Mouse (Mus musculus) gastrocnemius, postnatal 14 days (tissue): ENCODE results near the gene Olfr1051. TPM values are rescaled to one million over a fixed set of nuclear protein-coding genes. Genes with fewer than 3 reads are reported as not detected.
"Not testable (repeated sequence)": the region's sequence is repeated elsewhere in the genome, so short reads cannot be mapped to it uniquely, and the experiment has no call there.

Experiments
- DNase-seq: peaks from one replicate; pipeline ENCODE4 v3.0.0; 2021; ENCODE audit warnings: mixed read lengths
- intact Hi-C: fragments of 180-260 bp; cut with DNase I; formaldehyde crosslinking; loops from one replicate; pipeline ENCODE4 v1.15.1; 2025; ENCODE audit warnings: low total_unique reads
- long read RNA-seq, 2 experiments: library from polyadenylated mRNA; stranded (forward); transcript quantifications; one replicate each; pipeline ENCODE4 v2.0.0; 2021
- total RNA-seq, 2 experiments: library from RNA; stranded (reverse); gene quantifications; 2 replicates each; pipeline ENCODE4 v1.2.3; 2021

Olfr1051 gene
- not detected for total RNA-seq
- long read RNA-seq, experiment 1: 0 reads
- long read RNA-seq, experiment 2: 0 reads

DNA sequence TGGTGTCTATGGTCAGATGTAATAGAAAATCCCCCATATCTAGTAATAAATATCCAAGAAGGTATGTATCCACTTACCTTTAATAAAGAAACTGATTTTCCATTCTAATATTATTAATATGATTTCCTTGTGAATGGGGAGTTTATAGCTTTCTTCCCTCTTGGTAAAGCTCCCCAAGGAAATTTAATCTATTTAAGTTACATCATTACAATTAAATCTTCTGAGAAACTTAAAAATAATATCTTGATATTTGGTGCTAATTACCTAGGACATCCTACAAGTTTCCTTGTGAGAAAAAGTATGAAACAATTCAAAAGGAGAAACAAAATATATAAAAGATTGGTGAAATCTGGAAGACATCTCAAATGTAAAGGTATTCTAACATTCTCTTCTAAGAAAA is at the start of gene Olfr1051:
Gene Olfr1051 (minus strand): TSS at position 101 of the 400 bp plus-strand sequence.
- DNase-seq, intact Hi-C loops: not testable (repeated sequence)

DNA sequence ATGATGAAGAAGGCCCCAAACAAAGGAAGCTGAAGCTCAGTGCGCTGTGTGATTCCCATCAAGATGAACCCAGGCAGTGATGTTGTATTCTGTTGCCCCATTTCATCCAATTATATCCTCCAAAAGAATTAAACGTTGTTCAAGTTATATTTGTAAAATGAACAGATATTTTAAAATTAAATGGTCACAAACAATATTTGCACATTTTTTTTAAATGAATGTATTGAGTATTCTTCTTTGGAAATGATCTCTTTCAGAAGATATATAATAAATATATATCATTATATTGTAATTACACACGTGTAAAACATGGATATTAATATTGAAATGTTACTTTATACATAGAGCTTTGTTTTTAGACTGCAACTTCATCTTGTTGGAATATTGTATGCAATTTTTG is 36.3 kb upstream of the Olfr1051 start, which contains the start of gene Olfr1053:
Gene Olfr1053 (minus strand): TSS at position 101 of the 400 bp plus-strand sequence.
- DNase-seq: no peak
- intact Hi-C loops: no loop called here

- no peak for DNase-seq
- intact Hi-C loops: no loop called here
Measured at GRCm38 (mm10) chr2:86292155-86292554, 13.3 kb upstream of the Olfr1051 start, which contains the start of gene Olfr1052. Olfr1052 (plus strand) TSS chr2:86292455.

GRCm38 (mm10) chr2:86258228-86258627 is 20.7 kb downstream of the Olfr1051 start, which contains the start of gene Olfr1049:
Olfr1049 (minus strand) TSS chr2:86258328.
- DNase-seq, intact Hi-C loops: not testable (repeated sequence)

DNA sequence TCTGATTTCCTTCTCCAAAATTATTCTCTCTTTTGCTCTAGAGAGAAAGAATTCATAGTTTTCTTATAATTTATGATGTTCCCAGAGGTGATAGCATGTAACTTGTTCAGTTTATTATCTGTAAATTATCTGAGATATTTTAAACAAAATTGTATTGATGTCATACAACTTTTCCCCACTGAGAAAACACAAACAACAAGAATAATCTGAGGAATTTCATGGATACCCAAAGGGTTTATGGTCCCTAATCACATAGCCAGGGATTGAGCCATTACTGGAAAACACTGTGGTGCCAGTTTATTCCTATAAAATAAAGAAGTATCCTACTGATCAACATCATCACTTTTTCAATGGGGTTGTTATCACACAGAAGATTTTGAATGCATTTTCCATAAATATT is 38.7 kb downstream of the Olfr1051 start, which contains the start of gene Olfr1048:
Gene Olfr1048 (minus strand): TSS at position 101 of the 400 bp plus-strand sequence.
- intact Hi-C loops: no loop called here
- no peak for DNase-seq

- intact Hi-C loops: no loop called here
- no peak for DNase-seq
Measured at GRCm38 (mm10) chr2:86231301-86231700, 47.6 kb downstream of the Olfr1051 start, which contains the start of gene Olfr1047. Olfr1047 (minus strand) TSS chr2:86231401.

Other genes starting within 250 kb of the Olfr1051 start
- not detected for gene Olfr1034, start 233.2 kb downstream of the Olfr1051 start, total RNA-seq
- not detected for gene Olfr1036, start 205.1 kb downstream of the Olfr1051 start, total RNA-seq
- gene Olfr1037, start 191.7 kb downstream of the Olfr1051 start, total RNA-seq: not detected
- not detected for gene Olfr1039, start 143.2 kb downstream of the Olfr1051 start, total RNA-seq
- gene Olfr1040, start 132.4 kb downstream of the Olfr1051 start, total RNA-seq: not detected
- not detected for gene Olfr1042, start 117.2 kb downstream of the Olfr1051 start, total RNA-seq
- not detected for gene Olfr1043, start 111.6 kb downstream of the Olfr1051 start, total RNA-seq
- not detected for gene Olfr1044, start 101.3 kb downstream of the Olfr1051 start, total RNA-seq
- not detected for gene Olfr52, start 93.4 kb downstream of the Olfr1051 start, total RNA-seq
- gene Olfr1045, start 76.1 kb downstream of the Olfr1051 start, total RNA-seq: not detected
- not detected for gene Olfr1046, start 59.8 kb downstream of the Olfr1051 start, total RNA-seq
- not detected for gene Olfr1047, start 47.7 kb downstream of the Olfr1051 start, total RNA-seq
- not detected for gene Olfr1048, start 38.8 kb downstream of the Olfr1051 start, total RNA-seq
- gene Olfr1049, start 20.8 kb downstream of the Olfr1051 start, total RNA-seq: not detected
- gene Olfr1052, start 13.4 kb upstream of the Olfr1051 start, total RNA-seq: not detected
- not detected for gene Olfr1053, start 36.2 kb upstream of the Olfr1051 start, total RNA-seq
- not detected for gene Olfr1054, start 56.3 kb upstream of the Olfr1051 start, total RNA-seq
- not detected for gene Olfr1055, start 71.2 kb upstream of the Olfr1051 start, total RNA-seq
- not detected for gene Olfr1056, start 83.4 kb upstream of the Olfr1051 start, total RNA-seq
- not detected for gene Olfr1057, start 99.3 kb upstream of the Olfr1051 start, total RNA-seq
- not detected for gene Olfr1058, start 109.5 kb upstream of the Olfr1051 start, total RNA-seq
- gene Olfr1061, start 135.0 kb upstream of the Olfr1051 start, total RNA-seq: not detected
- gene Olfr1062, start 147.7 kb upstream of the Olfr1051 start, total RNA-seq: not detected
- not detected for gene Olfr1065, start 171.5 kb upstream of the Olfr1051 start, total RNA-seq
- not detected for gene Olfr1066, start 177.2 kb upstream of the Olfr1051 start, total RNA-seq
- not detected for gene Olfr228, start 208.3 kb upstream of the Olfr1051 start, total RNA-seq
- not detected for gene Olfr1076, start 229.4 kb upstream of the Olfr1051 start, total RNA-seq